Mouse (Mus musculus) liver, adult 2 months (tissue): ENCODE measurements around the gene Myo3a.

Experiments
- CTCF ChIP-seq: fragments of 200-500 bp; IDR thresholded peaks from 2 replicates; pipeline ENCODE4 v1.5.1; 2011; ENCODE audit warnings: low read depth, low read length, control low read depth
- POLR2A ChIP-seq: fragments of 200-500 bp; IDR thresholded peaks from 2 replicates; pipeline ENCODE4 v1.6.1; 2011; ENCODE audit warnings: low read length, control low read depth; ENCODE audit not compliant: insufficient read depth; ENCODE audit errors: extremely low read depth

- TF ChIP-seq POLR2A (no peak), CTCF (no peak)
Observed at GRCm38 (mm10) chr2:22271555-22271954, 44.3 kb downstream of the Myo3a start.
